ENCODE assay signal across 27 mouse cellular contexts in the genomic region with DNA sequence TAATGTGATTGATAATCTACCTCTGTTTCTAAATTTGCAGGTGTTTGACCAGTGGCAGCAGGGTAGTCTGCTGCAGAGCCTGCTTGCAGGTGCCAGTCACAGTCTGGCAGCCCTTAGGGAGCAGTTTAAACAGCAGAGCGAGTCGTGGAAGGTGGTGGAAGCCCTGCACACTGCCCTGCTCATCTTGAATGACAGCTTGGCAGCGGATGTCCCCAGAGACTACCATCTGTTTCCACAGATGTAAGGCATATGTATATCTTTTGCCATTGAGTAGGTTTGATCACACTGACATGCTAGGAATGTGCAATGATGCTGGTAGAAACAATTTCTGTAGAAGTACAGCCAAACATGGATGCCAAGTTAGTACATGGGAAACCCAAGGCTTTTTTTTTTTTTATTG.
A peak's percentile ranks its signal among the peaks of the same experiment; 100 is the strongest.
DNase-seq lines count a peak whose midpoint lies in the region; ATAC-seq and TF ChIP-seq lines count a peak whose summit lies in the region.
"Had no signal": no experiment of that assay in that cellular context is flagged by ENCODE, and none has a peak within 500 bp of the region (broad histone marks: within the 10 kb centered on the region; RNA-seq: fewer than 3 reads in every experiment).

No protein-coding gene starts in this region.

- H3K4me2 ChIP-seq in neural tube, embryonic 14.5 days (ENCODE audit: low read depth, low read length): no peak overlapping the region
- H3K4me2 ChIP-seq: heart, embryonic 11.5 days; limb, embryonic 15.5 days; liver, embryonic 15.5 days; lung, embryonic 15.5 days; midbrain, embryonic 15.5 days; neural tube, embryonic 15.5 days had no signal

- ATAC-seq in frontal cortex, adult (ENCODE audit: low TSS enrichment): peak; percentile 38; the same call in 1 of the 2 replicates
- peak; percentile 65; the same call in 1 of the 2 replicates for ATAC-seq in neural tube, embryonic 14.5 days (ENCODE audit: low read depth)
- ATAC-seq: midbrain, embryonic 15.5 days; Patski had no signal

- H3K9ac ChIP-seq in neural tube, embryonic 14.5 days (replicated peaks; ENCODE audit: low read depth, low read length): no peak overlapping the region
- H3K9ac ChIP-seq: limb, embryonic 15.5 days; liver, embryonic 15.5 days; lung, embryonic 15.5 days; midbrain, embryonic 15.5 days; neural tube, embryonic 15.5 days had no signal

- 62% methylated on average over 3 of the region's 3 CpGs for WGBS in neural tube, embryonic 14.5 days

- H3K4me3 ChIP-seq in neural tube, embryonic 14.5 days (ENCODE audit: low read depth, low read length): no peak overlapping the region
- H3K4me3 ChIP-seq: hindbrain, embryonic 10.5 days; limb, embryonic 15.5 days; liver, embryonic 15.5 days; lung, embryonic 15.5 days; midbrain, embryonic 15.5 days; myocyte; neural tube, embryonic 15.5 days had no signal

- TF ChIP-seq CTCF in brain, embryonic 14.5 days (IDR thresholded peaks at IDR 0.05; ENCODE audit: borderline replicate concordance, extremely low read depth, insufficient read depth, insufficient read length): no peak

- H3K27ac ChIP-seq in neural tube, embryonic 14.5 days (ENCODE audit: low read depth, low read length): no peak overlapping the region
- H3K27ac ChIP-seq: hindbrain, embryonic 10.5 days; limb, embryonic 15.5 days; liver, embryonic 15.5 days; lung, embryonic 15.5 days; midbrain, embryonic 15.5 days; neural tube, embryonic 15.5 days had no signal

- no peak for TF ChIP-seq POLR2A in brain, embryonic 14.5 days (IDR thresholded peaks at IDR 0.05; ENCODE audit: borderline replicate concordance, extremely low read depth, insufficient read depth, insufficient read length, poor library complexity, severe bottlenecking)

- H3K36me3 ChIP-seq in neural tube, embryonic 14.5 days (ENCODE audit: control insufficient read depth, insufficient read depth, low read length): no peaks in the 10 kb centered on the region
- H3K36me3 ChIP-seq: G1E; hindbrain, embryonic 10.5 days; limb, embryonic 15.5 days; liver, embryonic 15.5 days; lung, embryonic 15.5 days; midbrain, embryonic 15.5 days; neural tube, embryonic 15.5 days had no signal

- no peaks in the 10 kb centered on the region for H3K9me3 ChIP-seq in neural tube, embryonic 14.5 days (ENCODE audit: control insufficient read depth, low read length)
- H3K9me3 ChIP-seq: G1E; hindbrain, embryonic 10.5 days; limb, embryonic 15.5 days; liver, embryonic 15.5 days; lung, embryonic 15.5 days; midbrain, embryonic 15.5 days; neural tube, embryonic 15.5 days had no signal

- no peaks in the 10 kb centered on the region for H3K4me1 ChIP-seq in neural tube, embryonic 14.5 days (ENCODE audit: control insufficient read depth, insufficient read depth, low read length)
- H3K4me1 ChIP-seq: hindbrain, embryonic 10.5 days; limb, embryonic 15.5 days; liver, embryonic 15.5 days; lung, embryonic 15.5 days; midbrain, embryonic 15.5 days; neural tube, embryonic 15.5 days had no signal

- DNase-seq in frontal cortex, postnatal 25 days (ENCODE audit: low spot score in 2 of 2): no peak
- no peak for DNase-seq in neural tube, embryonic 10.5 days (ENCODE audit: extremely low spot score, low spot score)
- peak; percentile 78 for DNase-seq in brain, embryonic 14.5 days (ENCODE audit: low read depth)
- DNase-seq in layer of hippocampus, adult 9-11 months: peak; percentile 12
- no peak for DNase-seq in spleen, adult 12 weeks (ENCODE audit: low spot score)
- DNase-seq in spleen, postnatal 14 days (ENCODE audit: low spot score in 2 of 2): no peak
- DNase-seq: adrenal gland, postnatal 36 days; B cell, adult 2 months; cerebellum, adult 11-12 months; gastrocnemius, postnatal 10 days; kidney, adult 18-20 months; kidney, postnatal 4 days; lung, postnatal 4 days; thymus, adult 18-20 months; thymus, postnatal 36 days had no signal

- no peaks in the 10 kb centered on the region for H3K27me3 ChIP-seq in neural tube, embryonic 14.5 days (ENCODE audit: control insufficient read depth, insufficient read depth, low read length)
- H3K27me3 ChIP-seq: limb, embryonic 15.5 days; liver, embryonic 15.5 days; lung, embryonic 15.5 days; midbrain, embryonic 15.5 days; neural tube, embryonic 15.5 days had no signal

Comparison
In these comparisons a context has a peak if more than half of its experiments do, and no peak if none do; other contexts are left out.
1. DNase-seq: peak in brain, embryonic 14.5 days (single experiment) and layer of hippocampus, adult 9-11 months (single experiment); none in frontal cortex, postnatal 25 days (0 of 2), neural tube, embryonic 10.5 days (single experiment), spleen, adult 12 weeks (single experiment) and spleen, postnatal 14 days (0 of 2).